In the genomic region with DNA sequence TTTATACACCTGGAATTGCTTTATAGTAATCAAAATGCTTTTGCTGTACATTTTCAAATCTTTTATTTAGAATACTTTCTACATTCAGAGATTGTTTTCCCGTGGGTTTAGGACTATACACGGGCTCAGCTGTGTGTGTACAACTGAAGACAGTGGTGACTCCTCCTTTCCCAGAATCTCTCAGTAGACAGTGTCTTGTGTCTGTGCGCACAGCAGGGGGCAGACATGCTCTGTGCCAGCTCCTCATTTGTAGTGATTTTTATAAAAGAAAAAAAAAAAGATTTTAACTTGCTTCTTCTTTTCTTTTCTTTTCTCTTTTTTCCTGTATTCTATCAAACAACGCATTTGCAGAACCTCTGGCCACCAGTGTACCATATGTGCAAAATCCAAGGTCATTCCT, we compare ENCODE assay signal across 9 mouse cellular contexts.
DNase-seq lines count a peak whose midpoint lies in the region; ATAC-seq and TF ChIP-seq lines count a peak whose summit lies in the region.
"Had no signal": no experiment of that assay in that cellular context is flagged by ENCODE, and none has a peak within 500 bp of the region (broad histone marks: within the 10 kb centered on the region; RNA-seq: fewer than 3 reads in every experiment).

No protein-coding gene starts in this region.

- no peaks in the 10 kb centered on the region; the same call in 1 of the 2 replicates for H3K4me1 ChIP-seq in forebrain, embryonic 16.5 days (replicated peaks; ENCODE audit: control insufficient read depth, insufficient read depth, low read length)
- no peaks in the 10 kb centered on the region for H3K4me1 ChIP-seq in stomach, postnatal 0 days (replicated peaks; ENCODE audit: control insufficient read depth, insufficient read depth)
- H3K4me1 ChIP-seq: heart, embryonic 15.5 days had no signal

- no peak overlapping the region for H3K27ac ChIP-seq in forebrain, embryonic 16.5 days (ENCODE audit: low read length)
- H3K27ac ChIP-seq in layer of hippocampus, adult 2 months, result no peak overlapping the region
- no peak overlapping the region for H3K27ac ChIP-seq in stomach, postnatal 0 days (replicated peaks)
- H3K27ac ChIP-seq: heart, embryonic 15.5 days had no signal

- peak; percentile 89 for TF ChIP-seq CTCF in layer of hippocampus, adult 2 months (conservative IDR thresholded peaks at IDR 0.05)
- TF ChIP-seq CTCF in stomach, postnatal 0 days (IDR thresholded peaks at IDR 0.05; ENCODE audit: low read depth), result peak; percentile 81

- DNase-seq in adrenal gland, adult 2 months, result peak; percentile 20
- DNase-seq in adrenal gland, postnatal 4 days (ENCODE audit: low spot score in 2 of 2), result no peak
- peak; percentile 22 for DNase-seq in thymus, postnatal 0 days (ENCODE audit: low spot score)
- DNase-seq in thymus, postnatal 36 days, result no peak
- DNase-seq in layer of hippocampus, adult 2 months (ENCODE audit: low spot score in 2 of 2), result peak; percentile 57 to 64
- DNase-seq in mesoderm, embryonic 11.5 days (ENCODE audit: low read depth, low spot score), result peak; percentile 53
- peak; percentile 26 for DNase-seq in stomach, postnatal 0 days (ENCODE audit: low spot score)

- H3K4me3 ChIP-seq in forebrain, embryonic 16.5 days (replicated peaks; ENCODE audit: low read length), result no peak overlapping the region
- H3K4me3 ChIP-seq in layer of hippocampus, adult 2 months, result no peak overlapping the region
- no peak overlapping the region for H3K4me3 ChIP-seq in stomach, postnatal 0 days (ENCODE audit: low read depth, low read length)
- H3K4me3 ChIP-seq: heart, embryonic 15.5 days had no signal

- no peaks in the 10 kb centered on the region for H3K9me3 ChIP-seq in forebrain, embryonic 16.5 days (ENCODE audit: control insufficient read depth, low read length)
- H3K9me3 ChIP-seq in stomach, postnatal 0 days (ENCODE audit: control insufficient read depth, low read length), result no peaks in the 10 kb centered on the region
- H3K9me3 ChIP-seq: heart, embryonic 15.5 days had no signal

- TF ChIP-seq EP300 in stomach, postnatal 0 days (optimal IDR thresholded peaks at IDR 0.05), result no peak

- peak; percentile 89 for ATAC-seq in forebrain, embryonic 16.5 days
- ATAC-seq in stomach, postnatal 0 days (ENCODE audit: low FRiP score, low TSS enrichment), result no peak

- no peak overlapping the region for H3K4me2 ChIP-seq in forebrain, embryonic 16.5 days (ENCODE audit: low read length)
- no peak overlapping the region for H3K4me2 ChIP-seq in stomach, postnatal 0 days (replicated peaks; ENCODE audit: low read depth)
- H3K4me2 ChIP-seq: heart, embryonic 15.5 days had no signal

- H3K27me3 ChIP-seq in forebrain, embryonic 16.5 days (replicated peaks; ENCODE audit: control insufficient read depth, insufficient read depth, low read length), result no peaks in the 10 kb centered on the region
- H3K27me3 ChIP-seq in stomach, postnatal 0 days (ENCODE audit: control insufficient read depth, insufficient read depth, low read length), result no peaks in the 10 kb centered on the region
- H3K27me3 ChIP-seq: heart, embryonic 15.5 days had no signal

- no peaks in the 10 kb centered on the region for H3K36me3 ChIP-seq in forebrain, embryonic 16.5 days (ENCODE audit: control insufficient read depth, insufficient read depth)
- no peaks in the 10 kb centered on the region for H3K36me3 ChIP-seq in stomach, postnatal 0 days (ENCODE audit: control insufficient read depth, insufficient read depth, low read length)
- H3K36me3 ChIP-seq: heart, embryonic 15.5 days had no signal

- WGBS in forebrain, embryonic 16.5 days, result 46% methylated on average over 4 of the region's 4 CpGs
- 26% methylated on average over 4 of the region's 4 CpGs for WGBS in stomach, postnatal 0 days

- H3K9ac ChIP-seq in forebrain, embryonic 16.5 days (replicated peaks; ENCODE audit: low read depth, low read length), result no peak overlapping the region
- no peak overlapping the region for H3K9ac ChIP-seq in stomach, postnatal 0 days (ENCODE audit: low read length)
- H3K9ac ChIP-seq: heart, embryonic 15.5 days had no signal

Comparison
In these comparisons a context has a peak if more than half of its experiments do, and no peak if none do; other contexts are left out.
1. DNase-seq: peak in adrenal gland, adult 2 months (single experiment), thymus, postnatal 0 days (single experiment), layer of hippocampus, adult 2 months (2 of 2), mesoderm, embryonic 11.5 days (single experiment) and stomach, postnatal 0 days (single experiment); none in adrenal gland, postnatal 4 days (0 of 2) and thymus, postnatal 36 days (0 of 2).